Mouse (Mus musculus) liver, embryonic 11.5 days (tissue): ENCODE data around the gene Avil. TPM values are rescaled to one million over a fixed set of nuclear protein-coding genes. Genes with fewer than 3 reads are reported as not detected.

Experiments used
- ATAC-seq: fragments of 200-750 bp; cut with Nextera tagmentation; replicated peaks from 2 replicates; pipeline ENCODE4 v1.8.0; 2017; ENCODE audit warnings: moderate number of reproducible peaks, mild to moderate bottlenecking, moderate TSS enrichment, moderate library complexity; ENCODE audit not compliant: low FRiP score
- DNase-seq: peaks from one replicate; pipeline ENCODE4 v3.0.0-alpha.2; 2017; ENCODE audit warnings: low spot score
- H3K27ac ChIP-seq: fragments of 300-500 bp; sonication (generic); 2 replicates; pipeline ENCODE4 v1.5.1; 2014; ENCODE audit warnings: mild to moderate bottlenecking, low read depth, low read length, control low read depth
- H3K27me3 ChIP-seq: fragments of 300-500 bp; sonication (generic); replicated peaks from 2 replicates; pipeline ENCODE4 v1.6.1; 2014; ENCODE audit warnings: low read length, mixed read lengths; ENCODE audit not compliant: control insufficient read depth, insufficient read depth
- H3K36me3 ChIP-seq: fragments of 300-500 bp; sonication (generic); 2 replicates; pipeline ENCODE4 v1.6.1; 2014; ENCODE audit warnings: mild to moderate bottlenecking, low read length, moderate library complexity, mixed read lengths; ENCODE audit not compliant: control insufficient read depth, insufficient read depth
- H3K4me1 ChIP-seq: fragments of 300-500 bp; sonication (generic); replicated peaks from 2 replicates; pipeline ENCODE4 v1.6.1; 2014; ENCODE audit warnings: low read length, mixed read lengths; ENCODE audit not compliant: control insufficient read depth, insufficient read depth
- H3K4me2 ChIP-seq: fragments of 300-500 bp; sonication (generic); 2 replicates; pipeline ENCODE4 v1.6.1; 2014; ENCODE audit warnings: mild to moderate bottlenecking, control low read depth, moderate library complexity
- H3K4me3 ChIP-seq: fragments of 300-500 bp; sonication (generic); 2 replicates; pipeline ENCODE4 v1.5.1; 2014; ENCODE audit warnings: low read depth, low read length, control low read depth
- H3K9ac ChIP-seq: fragments of 300-500 bp; sonication (generic); 2 replicates; pipeline ENCODE4 v1.6.1; 2014; ENCODE audit warnings: low read depth, low read length, control low read depth
- H3K9me3 ChIP-seq: fragments of 300-500 bp; sonication (generic); 2 replicates; pipeline ENCODE4 v1.6.1; 2016; ENCODE audit warnings: low read length, inconsistent platforms, mixed read lengths; ENCODE audit not compliant: control insufficient read depth
- WGBS: fragments of 180-500 bp; shearing (Covaris S2); extraction: QIAGEN DNeasy Blood & Tissue Kit; methylation state at CpG from one replicate; pipeline ENCODE4 v1.1.7; 2014; 5-methylcytosine and 5-hydroxymethylcytosine counted together
- polyA plus RNA-seq: library from polyadenylated mRNA; unstranded; fragments of >200 nt; fragmentation: Nextera tagmentation; extraction: Ambion mirVana; gene quantifications from 2 replicates; pipeline ENCODE4 v1.2.1, GENCODE M21; 2014

Avil gene
- polyA plus RNA-seq, 1 experiment from 2014 or later, result 0.10 TPM

GRCm38 (mm10) chr10:127030336-127031296 is 30.1 kb downstream of the Avil start, which contains the start of gene Tsfm:
Tsfm (minus strand) TSS chr10:127030840.
- 5% methylated on average over 56 of the region's 56 CpGs for WGBS

DNA sequence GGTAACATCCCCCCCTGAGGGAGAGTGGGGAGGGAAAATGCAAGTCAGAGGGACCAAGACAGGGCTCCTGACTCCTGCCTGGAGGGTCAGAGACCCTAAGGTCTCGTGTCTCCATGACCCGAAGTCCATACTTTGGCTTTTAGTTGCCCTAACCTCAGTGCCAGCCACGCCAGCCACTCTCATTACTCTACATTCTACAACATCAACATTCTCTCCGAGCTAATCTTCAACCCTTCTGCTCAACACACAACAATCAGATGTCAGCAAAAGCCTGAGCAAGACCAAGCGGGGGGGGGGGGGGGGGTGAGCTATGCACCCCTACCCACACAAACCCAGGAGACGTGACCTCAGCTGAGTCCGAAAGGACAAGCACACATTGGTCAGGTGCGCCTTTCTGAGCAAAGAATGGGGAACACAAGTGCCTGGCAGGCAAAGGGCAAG is 32.8 kb downstream of the Avil start:
- 76% methylated on average over 7 of the region's 8 CpGs for whole genome bisulfite sequencing
- no peak for DNase-seq

More at GRCm38 (mm10) chr10:127030336-127031296, 30.1 kb downstream of the Avil start, which contains the start of gene Tsfm:
- peak; percentile 88 for ATAC-seq
- peak; percentile 88 for DNase-seq
- Histone ChIP-seq H3K36me3 (peaks cover 23% of the 10 kb centered on the region), H3K4me3 (peak within 1 kb of the TSS; percentile 96), H3K4me1 (no peaks in the 10 kb centered on the region; the same call in 1 of the 2 replicates), H3K4me2 (peak within 1 kb of the TSS; percentile 79), H3K27ac (peak within 1 kb of the TSS; percentile 87), H3K27me3 (no peaks in the 10 kb centered on the region), H3K9me3 (no peaks in the 10 kb centered on the region), H3K9ac (peak within 1 kb of the TSS; percentile 96)

GRCm38 (mm10) chr10:127036273-127036672 is 35.8 kb downstream of the Avil start:
- H3K36me3 ChIP-seq, result no peaks in the 10 kb centered on the region
- no peaks in the 10 kb centered on the region for H3K4me1 ChIP-seq
- ATAC-seq (no peak), DNase-seq (no peak)
- H3K9ac ChIP-seq, result no peak overlapping the region
- H3K4me3 ChIP-seq, result no peak overlapping the region
- no peak overlapping the region for H3K4me2 ChIP-seq
- WGBS, result 79% methylated on average over 12 of the region's 12 CpGs
- no peak overlapping the region for H3K27ac ChIP-seq
- H3K27me3 ChIP-seq, result peaks cover 12% of the 10 kb centered on the region
- no peaks in the 10 kb centered on the region for H3K9me3 ChIP-seq

More for the DNA sequence above, 32.8 kb downstream of the Avil start:
- Histone ChIP-seq H3K9ac (no peak overlapping the region), H3K36me3 (peaks cover 3% of the 10 kb centered on the region), H3K27ac (no peak overlapping the region), H3K9me3 (no peaks in the 10 kb centered on the region), H3K4me1 (no peaks in the 10 kb centered on the region; the same call in 1 of the 2 replicates), H3K4me3 (no peak overlapping the region), H3K27me3 (no peaks in the 10 kb centered on the region; the same call in 1 of the 2 replicates), H3K4me2 (no peak overlapping the region)
- ATAC-seq, result no peak

- DNase-seq (no peak), ATAC-seq (no peak)
- 74% methylated on average over 12 of the region's 12 CpGs for WGBS
- no peaks in the 10 kb centered on the region for H3K36me3 ChIP-seq
- H3K4me3 ChIP-seq, result no peak overlapping the region
- H3K4me1 ChIP-seq, result peaks cover 3% of the 10 kb centered on the region
- no peak overlapping the region for H3K4me2 ChIP-seq
- H3K9ac ChIP-seq, result no peak overlapping the region
- H3K27me3 ChIP-seq, result peaks cover 12% of the 10 kb centered on the region
- H3K27ac ChIP-seq, result no peak overlapping the region
- H3K9me3 ChIP-seq, result no peaks in the 10 kb centered on the region
Observed at GRCm38 (mm10) chr10:127037641-127038040, 37.1 kb downstream of the Avil start.

DNA sequence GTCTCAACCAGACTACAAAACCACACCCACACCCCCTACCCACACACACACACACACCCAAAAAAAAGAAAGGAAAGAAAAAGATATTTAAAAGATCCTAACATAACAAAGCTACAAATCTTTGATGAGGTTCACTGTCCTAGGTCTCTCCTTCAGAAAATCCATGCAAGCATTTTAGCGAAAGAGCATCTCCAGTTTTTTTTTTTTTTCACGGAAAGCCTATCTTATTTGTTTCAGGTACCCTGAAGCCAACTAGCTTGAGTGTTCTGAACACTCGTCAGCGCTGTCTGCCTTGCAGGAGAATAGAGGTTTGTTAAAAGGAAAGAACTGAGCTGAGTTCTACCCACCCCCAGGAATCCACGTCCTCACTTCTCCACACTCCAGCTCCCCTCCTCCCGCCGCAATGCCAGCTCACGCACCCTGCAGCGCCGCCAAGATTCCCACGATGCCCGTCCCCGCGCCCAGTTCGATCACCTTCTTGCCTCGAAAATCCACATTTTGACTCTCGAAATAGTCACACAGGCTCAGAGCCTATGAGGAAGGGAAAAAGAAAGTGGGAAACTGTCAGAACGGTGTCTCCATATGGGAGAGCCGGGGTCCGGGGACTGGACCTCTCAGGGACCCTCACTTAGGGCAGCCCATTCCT is 40.2 kb downstream of the Avil start:
- 2% methylated on average over 20 of the region's 20 CpGs for WGBS
- H3K9ac ChIP-seq, result peak overlapping the region; percentile 78
- 0 out of 2 replicates have a peak, but pooled peaks have one; percentile 4 for ATAC-seq
- no peaks in the 10 kb centered on the region for H3K36me3 ChIP-seq
- peaks cover 12% of the 10 kb centered on the region for H3K27me3 ChIP-seq
- DNase-seq, result no peak
- H3K4me2 ChIP-seq, result peak overlapping the region; percentile 100
- H3K4me3 ChIP-seq, result peak overlapping the region; percentile 86
- H3K9me3 ChIP-seq, result no peaks in the 10 kb centered on the region
- H3K27ac ChIP-seq, result no peak overlapping the region
- peaks cover 7% of the 10 kb centered on the region for H3K4me1 ChIP-seq

GRCm38 (mm10) chr10:127041274-127041766 is 40.8 kb downstream of the Avil start, which contains the start of the genes Mettl1 and Eef1akmt3:
Mettl1 (plus strand) TSS chr10:127041414.
Eef1akmt3 (minus strand) TSS chr10:127041513.
- Histone ChIP-seq H3K27ac (peak within 1 kb of the TSS; percentile 55), H3K9me3 (no peaks in the 10 kb centered on the region)

DNA sequence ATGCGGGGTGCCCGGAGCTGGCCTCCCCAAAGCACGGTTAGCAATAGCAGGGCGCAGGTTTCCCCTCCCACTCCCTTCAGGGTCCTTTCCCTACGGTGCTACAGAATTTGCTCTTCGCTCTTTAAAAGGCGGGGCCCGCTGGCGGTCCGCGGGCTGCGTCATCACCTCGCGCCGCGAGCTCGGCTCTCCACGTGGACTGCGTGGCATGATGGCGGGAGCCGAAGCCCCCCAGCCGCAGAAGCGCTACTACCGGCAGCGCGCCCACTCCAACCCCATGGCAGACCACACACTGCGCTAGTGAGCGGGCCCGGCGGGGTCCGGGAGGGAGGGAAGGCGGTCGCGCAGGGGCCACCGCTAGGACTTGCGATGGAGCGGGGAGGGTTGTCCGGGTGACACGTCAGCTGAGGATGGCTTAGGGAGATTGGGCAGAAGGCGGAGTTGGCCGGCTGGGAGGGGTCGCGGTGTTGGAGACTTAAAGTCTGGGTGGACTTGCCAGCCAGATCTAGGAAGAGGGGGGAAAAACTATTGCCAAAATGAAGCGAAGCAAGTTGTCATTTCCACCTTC is 41.3 kb downstream of the Avil start:
- peak overlapping the region; percentile 78 for H3K9ac ChIP-seq
- peak overlapping the region; percentile 86 for H3K4me3 ChIP-seq
- no peaks in the 10 kb centered on the region for H3K36me3 ChIP-seq
- peaks cover 7% of the 10 kb centered on the region for H3K4me1 ChIP-seq
- WGBS, result under 1% methylated on average over 44 of the region's 44 CpGs
- ATAC-seq (peak; percentile 86), DNase-seq (peak; percentile 94)
- peak overlapping the region; percentile 55 for H3K27ac ChIP-seq
- peaks cover 12% of the 10 kb centered on the region for H3K27me3 ChIP-seq
- H3K4me2 ChIP-seq, result peak overlapping the region; percentile 100
- no peaks in the 10 kb centered on the region for H3K9me3 ChIP-seq

More at GRCm38 (mm10) chr10:127041274-127041766, 40.8 kb downstream of the Avil start, which contains the start of the genes Mettl1 and Eef1akmt3:
- H3K27me3 ChIP-seq, result peaks cover 12% of the 10 kb centered on the region
- DNase-seq, result no peak
- H3K9ac ChIP-seq, result peak within 1 kb of the TSS; percentile 78
- peak within 1 kb of the TSS; percentile 86 for H3K4me3 ChIP-seq
- H3K4me1 ChIP-seq, result peaks cover 7% of the 10 kb centered on the region
- under 1% methylated on average over 28 of the region's 28 CpGs for WGBS
- peak within 1 kb of the TSS; percentile 100 for H3K4me2 ChIP-seq
- ATAC-seq, result peak; percentile 65
- no peaks in the 10 kb centered on the region for H3K36me3 ChIP-seq
